Comparison of ENCODE assay signal across 9 mouse cellular contexts in genomic region chr16:91582307-91582706, GRCm38 (mm10). TPM values are rescaled to one million over a fixed set of nuclear protein-coding genes. Genes with fewer than 3 reads are reported as not detected.
A peak's percentile ranks its signal among the peaks of the same experiment; 100 is the strongest.
DNase-seq lines count a peak whose midpoint lies in the region; ATAC-seq and TF ChIP-seq lines count a peak whose summit lies in the region.
"Had no signal": no experiment of that assay in that cellular context is flagged by ENCODE, and none has a peak within 500 bp of the region (broad histone marks: within the 10 kb centered on the region; RNA-seq: fewer than 3 reads in every experiment).

No protein-coding gene starts in this region.

- H3K9me3 ChIP-seq in heart, embryonic 12.5 days (replicated peaks) = no peaks in the 10 kb centered on the region
- H3K9me3 ChIP-seq: neural tube, embryonic 12.5 days had no signal

- WGBS in heart, adult 2 months = 76% methylated on average over 2 of the region's 2 CpGs
- 77% methylated on average over 2 of the region's 2 CpGs for WGBS in heart, embryonic 12.5 days

- no peaks in the 10 kb centered on the region for H3K36me3 ChIP-seq in heart, adult 2 months (ENCODE audit: control insufficient read depth, insufficient read depth, low read length)
- H3K36me3 ChIP-seq in heart, embryonic 12.5 days = peaks cover 53% of the 10 kb centered on the region

- H3K27ac ChIP-seq in heart, adult 2 months = no peak overlapping the region
- no peak overlapping the region for H3K27ac ChIP-seq in heart, embryonic 12.5 days (ENCODE audit: poor library complexity, severe bottlenecking)
- H3K27ac ChIP-seq: neural tube, embryonic 12.5 days had no signal

- H3K4me3 ChIP-seq in heart, adult 2 months = no peak overlapping the region
- no peak overlapping the region for H3K4me3 ChIP-seq in heart, embryonic 12.5 days
- H3K4me3 ChIP-seq: neural tube, embryonic 12.5 days had no signal

- no peaks in the 10 kb centered on the region for H3K79me2 ChIP-seq in heart, adult 2 months (replicated peaks; ENCODE audit: control insufficient read depth, insufficient read depth, low read length)

- DNase-seq in heart, adult 2 months = no peak
- DNase-seq in right cerebral cortex, postnatal 4 days = peak; percentile 48
- DNase-seq in right cerebral cortex, postnatal 36 days (ENCODE audit: low spot score in 2 of 2) = no peak
- peak; percentile 26 for DNase-seq in embryo, embryonic 11.5 days (ENCODE audit: low read depth, low spot score)
- DNase-seq in cerebellum, adult 9-11 months = no peak
- no peak for DNase-seq in ovary, adult 18-20 months (ENCODE audit: low spot score)

- intact Hi-C loops in heart, adult 2 months (cut with DNase I) = loop anchor here (2.0 kb wide), 1 partner anchor 70 kb away; no protein-coding TSS in a partner anchor

- ATAC-seq in heart, embryonic 12.5 days (ENCODE audit: insufficient number of reproducible peaks, low FRiP score) = no peak
- ATAC-seq in neutrophil, adult 5-6 weeks (ENCODE audit: extremely low read depth, insufficient number of reproducible peaks, low FRiP score, poor library complexity, severe bottlenecking) = 0 out of 2 replicates have a peak, but pooled peaks have one; percentile 30

- H3K9ac ChIP-seq in heart, adult 2 months (ENCODE audit: low read depth, low read length) = no peak overlapping the region
- no peak overlapping the region for H3K9ac ChIP-seq in heart, embryonic 12.5 days
- H3K9ac ChIP-seq: neural tube, embryonic 12.5 days had no signal

- TF ChIP-seq POLR2A in heart, adult 2 months (IDR thresholded peaks at IDR 0.05; ENCODE audit: insufficient read depth, low read depth, low read length) = no peak

- H3K4me2 ChIP-seq in heart, embryonic 12.5 days = no peak overlapping the region
- H3K4me2 ChIP-seq: neural tube, embryonic 12.5 days had no signal

- TF ChIP-seq EP300 in heart, adult 2 months (IDR thresholded peaks at IDR 0.05; ENCODE audit: insufficient read depth, low read depth, low read length) = no peak

- no peaks in the 10 kb centered on the region for H3K4me1 ChIP-seq in heart, adult 2 months (ENCODE audit: control insufficient read depth, insufficient read depth, low read length)
- no peaks in the 10 kb centered on the region for H3K4me1 ChIP-seq in heart, embryonic 12.5 days (replicated peaks)
- H3K4me1 ChIP-seq: neural tube, embryonic 12.5 days had no signal

- TF ChIP-seq CTCF in heart, adult 2 months (IDR thresholded peaks at IDR 0.05) = peak; percentile 76

- H3K27me3 ChIP-seq in heart, adult 2 months (ENCODE audit: control insufficient read depth, insufficient read depth, low read length) = no peaks in the 10 kb centered on the region
- no peaks in the 10 kb centered on the region for H3K27me3 ChIP-seq in heart, embryonic 12.5 days (replicated peaks)
- H3K27me3 ChIP-seq: neural tube, embryonic 12.5 days had no signal

RNA-seq across cellular contexts. Expression of gene Tmem50b, which starts 15.3 kb away (rescaled TPM):
- 10 to 100 TPM; 47.0 to 62.7 TPM for total RNA-seq in heart, adult 2 months (2021)
- polyA plus RNA-seq in heart, adult 2 months (2012; rRNA removed) = 63.4 and 99.8 TPM in 2 replicates
- 57.4 and 60.8 TPM in 2 replicates for polyA plus RNA-seq in heart, embryonic 12.5 days (2016; fragmentation: Nextera tagmentation; extraction: Ambion mirVana)
- 81.5 and 86.4 TPM in 2 replicates for total RNA-seq in neutrophil, adult 5-6 weeks (2017)

RNA-seq across cellular contexts. Expression of gene Ifngr2, which starts 35.4 kb away (rescaled TPM):
- 100 to 1,000 TPM; 120 TPM for total RNA-seq in heart, adult 2 months (2021)
- polyA plus RNA-seq in heart, adult 2 months (2012; rRNA removed) = 100 and 140 TPM in 2 replicates
- 99.4 and 110 TPM in 2 replicates for polyA plus RNA-seq in heart, embryonic 12.5 days (2016; fragmentation: Nextera tagmentation; extraction: Ambion mirVana)
- 58.2 and 72.7 TPM in 2 replicates for total RNA-seq in neutrophil, adult 5-6 weeks (2017)

RNA-seq across cellular contexts. Expression of gene Dnajc28, which starts 36.5 kb away (rescaled TPM):
- total RNA-seq in heart, adult 2 months (2021) = 10 to 100 TPM; 31.1 to 34.1 TPM
- polyA plus RNA-seq in heart, adult 2 months (2012; rRNA removed) = 9.8 and 19.5 TPM in 2 replicates
- polyA plus RNA-seq in heart, embryonic 12.5 days (2016; fragmentation: Nextera tagmentation; extraction: Ambion mirVana) = 3.5 and 3.8 TPM in 2 replicates
- 8.3 and 9.1 TPM in 2 replicates for total RNA-seq in neutrophil, adult 5-6 weeks (2017)

Comparison
In these comparisons a context has a peak if more than half of its experiments do, and no peak if none do; other contexts are left out.
1. DNase-seq: peak in right cerebral cortex, postnatal 4 days (single experiment) and embryo, embryonic 11.5 days (single experiment); none in heart, adult 2 months (0 of 2), right cerebral cortex, postnatal 36 days (0 of 2), cerebellum, adult 9-11 months (single experiment) and ovary, adult 18-20 months (single experiment).